In the genomic region with DNA sequence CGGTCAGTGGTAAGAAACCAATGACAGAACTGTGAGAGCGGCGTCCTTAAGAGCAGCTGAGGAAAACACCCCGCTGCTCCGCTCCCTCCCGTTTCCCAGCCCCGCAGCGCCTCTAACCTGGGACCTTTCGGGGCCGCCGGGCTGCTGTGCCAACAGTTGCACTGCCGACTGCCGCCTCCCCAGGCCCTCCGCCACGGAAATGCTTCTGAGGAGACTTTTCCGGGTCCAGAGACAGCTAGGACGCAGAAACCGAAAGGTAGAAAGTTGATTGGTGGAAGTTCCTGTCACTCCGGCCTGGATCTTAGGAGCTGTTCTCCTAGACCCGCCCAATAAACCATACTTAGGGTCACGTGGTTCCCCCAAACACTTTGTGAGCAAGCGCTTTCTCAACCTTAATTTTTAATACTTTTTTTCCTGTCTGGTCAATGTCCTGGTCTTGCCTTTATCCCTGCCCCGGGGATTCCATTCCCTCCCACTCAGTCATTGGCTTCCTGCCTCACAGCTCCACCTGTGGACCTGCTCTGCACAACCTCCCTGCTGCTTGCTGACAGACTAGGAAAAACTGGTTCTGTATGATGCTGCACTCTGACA, we compare ENCODE assay signal across 8 mouse cellular contexts. TPM values are rescaled to one million over a fixed set of nuclear protein-coding genes. Genes with fewer than 3 reads are reported as not detected.
DNase-seq lines count a peak whose midpoint lies in the region; ATAC-seq and TF ChIP-seq lines count a peak whose summit lies in the region.
"Not testable (repeated sequence)": the region's sequence is repeated elsewhere in the genome, so short reads cannot be mapped to it uniquely, and the experiment has no call there.

A gene (minus strand): TSS at position 195 of the 591 bp plus-strand sequence.

- peak within 1 kb of the TSS; percentile 77 for H3K9ac ChIP-seq in embryonic facial prominence, embryonic 13.5 days
- H3K9ac ChIP-seq in limb, embryonic 12.5 days (replicated peaks), result peak within 1 kb of the TSS; percentile 73
- H3K9ac ChIP-seq in midbrain, embryonic 15.5 days, result peak within 1 kb of the TSS; percentile 56

- peak within 1 kb of the TSS; percentile 58 for H3K4me2 ChIP-seq in embryonic facial prominence, embryonic 13.5 days
- peak within 1 kb of the TSS; percentile 53 for H3K4me2 ChIP-seq in limb, embryonic 12.5 days
- H3K4me2 ChIP-seq in midbrain, embryonic 15.5 days, result peak within 1 kb of the TSS; percentile 59

- H3K9me3 ChIP-seq in embryonic facial prominence, embryonic 13.5 days; limb, embryonic 12.5 days; midbrain, embryonic 15.5 days: not testable (repeated sequence)

- WGBS in embryonic facial prominence, embryonic 13.5 days, result under 1% methylated on average over 23 of the region's 23 CpGs
- under 1% methylated on average over 23 of the region's 23 CpGs for WGBS in kidney, adult 2 months
- under 1% methylated on average over 23 of the region's 23 CpGs for WGBS in limb, embryonic 12.5 days
- WGBS in midbrain, embryonic 15.5 days, result 0% methylated on average over 23 of the region's 23 CpGs
- under 1% methylated on average over 23 of the region's 23 CpGs for WGBS in spleen, adult 2 months

- peak; percentile 94 for DNase-seq in 3134 (ENCODE audit: extremely low read depth, insufficient read length, low spot score)
- DNase-seq in adrenal gland, postnatal 36 days, result peak; percentile 92 to 95
- peak; percentile 96 to 98 for DNase-seq in heart, adult 18-20 months
- DNase-seq in kidney, adult 2 months, result peak; percentile 99
- peak; percentile 88 to 93 for DNase-seq in spleen, adult 2 months (ENCODE audit: low read depth in 1 of 2, low spot score in 2 of 2)

- H3K36me3 ChIP-seq in embryonic facial prominence, embryonic 13.5 days; kidney, adult 2 months (ENCODE audit: control insufficient read depth, insufficient read depth, low read length); limb, embryonic 12.5 days; midbrain, embryonic 15.5 days (replicated peaks); spleen, adult 2 months (ENCODE audit: control insufficient read depth, insufficient read depth, low read length): not testable (repeated sequence)

- not testable (repeated sequence) for H3K4me1 ChIP-seq in embryonic facial prominence, embryonic 13.5 days; kidney, adult 2 months (ENCODE audit: control insufficient read depth, insufficient read depth, low read length); limb, embryonic 12.5 days (replicated peaks); midbrain, embryonic 15.5 days; spleen, adult 2 months (ENCODE audit: control insufficient read depth, insufficient read depth, insufficient read length)

- peak; percentile 94 for ATAC-seq in embryonic facial prominence, embryonic 13.5 days (ENCODE audit: insufficient number of reproducible peaks, insufficient read depth, low FRiP score, low TSS enrichment, low read depth)
- peak; percentile 98 for ATAC-seq in limb, embryonic 12.5 days (ENCODE audit: insufficient number of reproducible peaks, insufficient read depth, low FRiP score, low TSS enrichment, low read depth)
- peak; percentile 100 for ATAC-seq in midbrain, embryonic 15.5 days (replicated peaks)

- H3K4me3 ChIP-seq in embryonic facial prominence, embryonic 13.5 days, result peak within 1 kb of the TSS; percentile 63
- peak within 1 kb of the TSS; percentile 75 for H3K4me3 ChIP-seq in kidney, adult 2 months (ENCODE audit: insufficient read depth, low read depth, low read length)
- H3K4me3 ChIP-seq in limb, embryonic 12.5 days (replicated peaks), result peak within 1 kb of the TSS; percentile 60
- H3K4me3 ChIP-seq in midbrain, embryonic 15.5 days, result peak within 1 kb of the TSS; percentile 52
- peak within 1 kb of the TSS; percentile 74 for H3K4me3 ChIP-seq in spleen, adult 2 months (ENCODE audit: extremely low read depth, insufficient read depth, insufficient read length)

- H3K27me3 ChIP-seq in embryonic facial prominence, embryonic 13.5 days; kidney, adult 2 months (replicated peaks; ENCODE audit: control insufficient read depth, insufficient read depth, low read length); limb, embryonic 12.5 days; midbrain, embryonic 15.5 days (replicated peaks); spleen, adult 2 months (ENCODE audit: control insufficient read depth, insufficient read depth, low read length): not testable (repeated sequence)

- 0 out of 2 replicates have a peak, but pooled peaks have one; percentile 23 for TF ChIP-seq CTCF in kidney, adult 2 months (conservative IDR thresholded peaks at IDR 0.05; ENCODE audit: insufficient read depth, insufficient read length, low read depth, low read length)
- TF ChIP-seq CTCF in spleen, adult 2 months (IDR thresholded peaks at IDR 0.05; ENCODE audit: extremely low read depth, insufficient read depth, insufficient read length, insufficient replicate concordance), result not testable (repeated sequence)

- 0 out of 2 replicates have a peak within 1 kb of the TSS, but pooled peaks have one; percentile 48 for H3K27ac ChIP-seq in embryonic facial prominence, embryonic 13.5 days
- H3K27ac ChIP-seq in kidney, adult 2 months (ENCODE audit: insufficient read depth, low read depth, low read length), result peak within 1 kb of the TSS; percentile 77
- not testable (repeated sequence) for H3K27ac ChIP-seq in limb, embryonic 12.5 days
- peak within 1 kb of the TSS; percentile 75 for H3K27ac ChIP-seq in midbrain, embryonic 15.5 days
- peak within 1 kb of the TSS; percentile 80 for H3K27ac ChIP-seq in spleen, adult 2 months (ENCODE audit: insufficient read depth, low read length)

- not testable (repeated sequence) for TF ChIP-seq POLR2A in kidney, adult 2 months (IDR thresholded peaks at IDR 0.05; ENCODE audit: low read depth, low read length)
- TF ChIP-seq POLR2A in spleen, adult 2 months (IDR thresholded peaks at IDR 0.05; ENCODE audit: low read depth, low read length), result peak; percentile 55

RNA-seq across cellular contexts. Expression of the gene that starts here (rescaled TPM):
- 1 to 10 TPM; 3.9 to 4.4 TPM for total RNA-seq in adrenal gland, postnatal 36 days (2021)
- polyA plus RNA-seq in embryonic facial prominence, embryonic 13.5 days (2015; fragmentation: Nextera tagmentation; extraction: Ambion mirVana), result 2.8 and 3.1 TPM in 2 replicates
- total RNA-seq in heart, adult 18-20 months (2021), result 1 to 10 TPM; 1.6 to 2.2 TPM
- polyA plus RNA-seq in kidney, adult 2 months (2012; rRNA removed), result 0.26 and 0.64 TPM in 2 replicates
- 2.3 and 2.5 TPM in 2 replicates for polyA plus RNA-seq in limb, embryonic 12.5 days (2016; fragmentation: Nextera tagmentation; extraction: Ambion mirVana)
- polyA plus RNA-seq in midbrain, embryonic 15.5 days (2015; fragmentation: Nextera tagmentation; extraction: Ambion mirVana), result 4.0 and 4.3 TPM in 2 replicates
- 0.12 and 0.20 TPM in 2 replicates for polyA plus RNA-seq in spleen, adult 2 months (2012; rRNA removed)

Comparison
In these comparisons a context has a peak if more than half of its experiments do, and no peak if none do; other contexts are left out.
1. Peak in DNase-seq, H3K4me3 ChIP-seq and H3K27ac ChIP-seq in kidney, adult 2 months; RNA of the gene not detected or under 1 TPM.
2. Peak in DNase-seq, H3K4me3 ChIP-seq and H3K27ac ChIP-seq in spleen, adult 2 months; RNA of the gene not detected or under 1 TPM.